Mouse (Mus musculus) forebrain, embryonic 11.5 days (tissue): ENCODE data around the gene Nrk. TPM values are rescaled to one million over a fixed set of nuclear protein-coding genes. Genes with fewer than 3 reads are reported as not detected.

Source experiments
- ATAC-seq: fragments of 200-750 bp; cut with Nextera tagmentation; replicated peaks from 2 replicates; pipeline ENCODE4 v1.8.0; 2017; ENCODE audit warnings: moderate TSS enrichment; ENCODE audit not compliant: low FRiP score
- DNase-seq: peaks from one replicate; pipeline ENCODE4 v3.0.0-alpha.2; 2017; ENCODE audit warnings: low spot score
- H3K27ac ChIP-seq: fragments of 300-500 bp; sonication (generic); 2 replicates; pipeline ENCODE4 v1.5.1; 2014; ENCODE audit warnings: low read depth, low read length
- H3K27me3 ChIP-seq: fragments of 300-500 bp; sonication (generic); 2 replicates; pipeline ENCODE4 v1.6.1; 2014; ENCODE audit warnings: mild to moderate bottlenecking, low read length, mixed read lengths; ENCODE audit not compliant: control insufficient read depth, insufficient read depth
- H3K36me3 ChIP-seq: fragments of 300-500 bp; sonication (generic); 2 replicates; pipeline ENCODE4 v1.6.1; 2014; ENCODE audit warnings: mild to moderate bottlenecking, low read length, moderate library complexity, mixed read lengths; ENCODE audit not compliant: control insufficient read depth, insufficient read depth
- H3K4me1 ChIP-seq: fragments of 300-500 bp; sonication (generic); replicated peaks from 2 replicates; pipeline ENCODE4 v1.6.1; 2014; ENCODE audit warnings: low read length, mixed read lengths; ENCODE audit not compliant: control insufficient read depth, insufficient read depth
- H3K4me2 ChIP-seq: fragments of 300-500 bp; sonication (generic); 2 replicates; pipeline ENCODE4 v1.6.1; 2014; ENCODE audit warnings: low read depth, mild to moderate bottlenecking, low read length, moderate library complexity, mixed read lengths; ENCODE audit not compliant: severe bottlenecking
- H3K4me3 ChIP-seq: fragments of 300-500 bp; sonication (generic); 2 replicates; pipeline ENCODE4 v1.5.1; 2014; ENCODE audit warnings: low read depth, low read length
- H3K9ac ChIP-seq: fragments of 300-500 bp; sonication (generic); 2 replicates; pipeline ENCODE4 v1.6.1; 2014; ENCODE audit warnings: low read length
- H3K9me3 ChIP-seq: fragments of 300-500 bp; sonication (generic); 2 replicates; pipeline ENCODE4 v1.6.1; 2016; ENCODE audit warnings: low read length, mixed read lengths; ENCODE audit not compliant: control insufficient read depth
- WGBS: fragments of 180-500 bp; shearing (Covaris S2); extraction: QIAGEN DNeasy Blood & Tissue Kit; methylation state at CpG from one replicate; pipeline ENCODE4 v1.1.7; 2014; 5-methylcytosine and 5-hydroxymethylcytosine counted together
- polyA plus RNA-seq: library from polyadenylated mRNA; unstranded; fragments of >200 nt; fragmentation: Nextera tagmentation; extraction: Ambion mirVana; gene quantifications from 2 replicates; pipeline ENCODE4 v1.2.1, GENCODE M21; 2014

Gene Nrk
- polyA plus RNA-seq, 1 experiment from 2014 or later: 2.3 TPM

GRCm38 (mm10) chrX:139016540-139016939 lies 102.3 kb downstream of the Nrk start:
- Histone ChIP-seq H3K4me2 (no peak overlapping the region), H3K9me3 (no peaks in the 10 kb centered on the region), H3K27me3 (no peaks in the 10 kb centered on the region), H3K9ac (no peak overlapping the region), H3K4me3 (no peak overlapping the region), H3K36me3 (no peaks in the 10 kb centered on the region), H3K27ac (no peak overlapping the region), H3K4me1 (no peaks in the 10 kb centered on the region)
- no peak for DNase-seq
- WGBS: 72% methylated on average over 1 of the region's 1 CpGs
- ATAC-seq: no peak

GRCm38 (mm10) chrX:139026532-139027097 lies 112.4 kb downstream of the Nrk start:
- no peak overlapping the region for H3K9ac ChIP-seq
- 74% methylated on average over 3 of the region's 3 CpGs for WGBS
- ATAC-seq (no peak), DNase-seq (no peak)
- no peaks in the 10 kb centered on the region for H3K9me3 ChIP-seq
- H3K4me2 ChIP-seq: no peak overlapping the region
- H3K36me3 ChIP-seq: no peaks in the 10 kb centered on the region
- H3K27ac ChIP-seq: no peak overlapping the region
- H3K27me3 ChIP-seq: no peaks in the 10 kb centered on the region
- no peaks in the 10 kb centered on the region for H3K4me1 ChIP-seq
- no peak overlapping the region for H3K4me3 ChIP-seq

- DNase-seq (no peak), ATAC-seq (no peak)
- WGBS: 78% methylated on average over 5 of the region's 5 CpGs
- H3K27me3 ChIP-seq: no peaks in the 10 kb centered on the region
- H3K27ac ChIP-seq: no peak overlapping the region
- no peaks in the 10 kb centered on the region for H3K9me3 ChIP-seq
- H3K4me2 ChIP-seq: no peak overlapping the region
- no peaks in the 10 kb centered on the region for H3K4me1 ChIP-seq
- H3K36me3 ChIP-seq: no peaks in the 10 kb centered on the region
- H3K4me3 ChIP-seq: no peak overlapping the region
- H3K9ac ChIP-seq: no peak overlapping the region
Observed at GRCm38 (mm10) chrX:139027296-139027695, 113.1 kb downstream of the Nrk start.

GRCm38 (mm10) chrX:139027909-139028308 lies 113.7 kb downstream of the Nrk start:
- no peak for DNase-seq
- H3K4me1 ChIP-seq: no peaks in the 10 kb centered on the region
- H3K4me3 ChIP-seq: no peak overlapping the region
- no peak overlapping the region for H3K4me2 ChIP-seq
- no peak for ATAC-seq
- H3K36me3 ChIP-seq: no peaks in the 10 kb centered on the region
- WGBS: 79% methylated on average over 6 of the region's 6 CpGs
- no peak overlapping the region for H3K9ac ChIP-seq
- no peaks in the 10 kb centered on the region for H3K9me3 ChIP-seq
- no peaks in the 10 kb centered on the region for H3K27me3 ChIP-seq
- H3K27ac ChIP-seq: no peak overlapping the region

GRCm38 (mm10) chrX:139037666-139038065 lies 123.4 kb downstream of the Nrk start:
- DNase-seq (no peak), ATAC-seq (no peak)
- Histone ChIP-seq H3K4me2 (no peak overlapping the region), H3K36me3 (no peaks in the 10 kb centered on the region), H3K9ac (no peak overlapping the region), H3K9me3 (no peaks in the 10 kb centered on the region), H3K27ac (no peak overlapping the region), H3K27me3 (no peaks in the 10 kb centered on the region), H3K4me3 (no peak overlapping the region), H3K4me1 (no peaks in the 10 kb centered on the region)
- WGBS: 88% methylated on average over 1 of the region's 1 CpGs

GRCm38 (mm10) chrX:139039314-139039713 lies 125.1 kb downstream of the Nrk start:
- H3K27me3 ChIP-seq: no peaks in the 10 kb centered on the region
- 83% methylated on average over 2 of the region's 2 CpGs for WGBS
- H3K9me3 ChIP-seq: no peaks in the 10 kb centered on the region
- no peak overlapping the region for H3K27ac ChIP-seq
- H3K4me3 ChIP-seq: no peak overlapping the region
- no peaks in the 10 kb centered on the region for H3K36me3 ChIP-seq
- no peaks in the 10 kb centered on the region for H3K4me1 ChIP-seq
- H3K9ac ChIP-seq: no peak overlapping the region
- H3K4me2 ChIP-seq: no peak overlapping the region
- no peak for DNase-seq
- no peak for ATAC-seq

GRCm38 (mm10) chrX:139041148-139041547 lies 126.9 kb downstream of the Nrk start:
- H3K9ac ChIP-seq: no peak overlapping the region
- no peaks in the 10 kb centered on the region for H3K36me3 ChIP-seq
- DNase-seq (no peak), ATAC-seq (no peak)
- H3K4me1 ChIP-seq: no peaks in the 10 kb centered on the region
- no peak overlapping the region for H3K27ac ChIP-seq
- no peak overlapping the region for H3K4me3 ChIP-seq
- H3K9me3 ChIP-seq: no peaks in the 10 kb centered on the region
- H3K27me3 ChIP-seq: no peaks in the 10 kb centered on the region
- 96% methylated on average over 1 of the region's 1 CpGs for WGBS
- H3K4me2 ChIP-seq: no peak overlapping the region

- ATAC-seq: no peak
- no peak overlapping the region for H3K27ac ChIP-seq
- WGBS: 83% methylated on average over 1 of the region's 1 CpGs
- DNase-seq: no peak
- H3K4me3 ChIP-seq: no peak overlapping the region
- H3K9me3 ChIP-seq: no peaks in the 10 kb centered on the region
- H3K9ac ChIP-seq: no peak overlapping the region
- no peaks in the 10 kb centered on the region for H3K36me3 ChIP-seq
- no peaks in the 10 kb centered on the region for H3K4me1 ChIP-seq
- H3K4me2 ChIP-seq: no peak overlapping the region
- no peaks in the 10 kb centered on the region for H3K27me3 ChIP-seq
Observed at GRCm38 (mm10) chrX:139051976-139052375, 137.7 kb downstream of the Nrk start.

- no peaks in the 10 kb centered on the region for H3K36me3 ChIP-seq
- H3K4me3 ChIP-seq: no peak overlapping the region
- no peak overlapping the region for H3K4me2 ChIP-seq
- no peaks in the 10 kb centered on the region for H3K4me1 ChIP-seq
- no peaks in the 10 kb centered on the region for H3K9me3 ChIP-seq
- 65% methylated on average over 1 of the region's 1 CpGs for WGBS
- no peak for DNase-seq
- H3K9ac ChIP-seq: no peak overlapping the region
- ATAC-seq: no peak
- H3K27ac ChIP-seq: no peak overlapping the region
- no peaks in the 10 kb centered on the region for H3K27me3 ChIP-seq
Observed at GRCm38 (mm10) chrX:139053149-139053548, 138.9 kb downstream of the Nrk start.
